In the genomic region with DNA sequence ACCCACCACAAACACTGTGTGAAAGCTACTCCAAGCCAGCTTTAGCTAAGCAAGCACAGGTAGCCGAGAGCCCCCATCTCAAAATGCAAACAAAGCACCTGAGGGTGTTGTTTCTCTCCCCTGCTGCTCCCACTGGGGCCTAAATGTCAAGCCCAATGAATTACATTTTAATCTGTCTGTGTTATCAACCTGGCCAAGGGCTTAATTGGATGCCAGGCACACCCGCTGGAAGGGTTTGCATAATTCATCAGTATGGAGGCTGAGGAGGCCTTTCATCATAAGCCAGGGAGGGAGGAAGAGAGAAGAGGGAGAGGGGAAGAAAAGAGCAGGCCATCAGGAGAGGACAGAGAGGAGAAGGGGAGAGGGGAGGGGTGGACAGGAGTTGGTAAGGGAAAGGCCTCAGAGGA, we compare ENCODE assay signal across 9 mouse cellular contexts. TPM values are rescaled to one million over a fixed set of nuclear protein-coding genes. Genes with fewer than 3 reads are reported as not detected.
DNase-seq lines count a peak whose midpoint lies in the region; ATAC-seq and TF ChIP-seq lines count a peak whose summit lies in the region.
"Had no signal": no experiment of that assay in that cellular context is flagged by ENCODE, and none has a peak within 500 bp of the region (broad histone marks: within the 10 kb centered on the region; RNA-seq: fewer than 3 reads in every experiment).

No protein-coding gene starts in this region.

- no peak for DNase-seq in heart, postnatal 4 days
- peak; percentile 62 to 68 for DNase-seq in right cerebral cortex, postnatal 10 days (ENCODE audit: low spot score in 2 of 2)
- no peak for DNase-seq in right cerebral cortex, postnatal 36 days (ENCODE audit: low spot score in 2 of 2)
- DNase-seq in kidney, postnatal 4 days: peak; percentile 18 to 35
- DNase-seq in stomach, postnatal 0 days (ENCODE audit: low spot score): peak; percentile 10
- no peak for DNase-seq in spleen, adult 12 weeks (ENCODE audit: low spot score)

- H3K36me3 ChIP-seq in heart, embryonic 13.5 days: peaks cover 2% of the 10 kb centered on the region; the same call in 1 of the 2 replicates
- H3K36me3 ChIP-seq in stomach, postnatal 0 days (ENCODE audit: control insufficient read depth, insufficient read depth, low read length): no peaks in the 10 kb centered on the region

- H3K4me1 ChIP-seq in heart, embryonic 13.5 days: peaks cover 40% of the 10 kb centered on the region
- H3K4me1 ChIP-seq in stomach, postnatal 0 days (replicated peaks; ENCODE audit: control insufficient read depth, insufficient read depth): no peaks in the 10 kb centered on the region

- no peak overlapping the region for H3K4me3 ChIP-seq in heart, embryonic 13.5 days
- H3K4me3 ChIP-seq in stomach, postnatal 0 days (ENCODE audit: low read depth, low read length): no peak overlapping the region
- H3K4me3 ChIP-seq: myocyte had no signal

- H3K9ac ChIP-seq in heart, embryonic 13.5 days: no peak overlapping the region
- no peak overlapping the region for H3K9ac ChIP-seq in stomach, postnatal 0 days (ENCODE audit: low read length)

- H3K9me3 ChIP-seq in heart, embryonic 13.5 days: peaks cover 9% of the 10 kb centered on the region
- no peaks in the 10 kb centered on the region for H3K9me3 ChIP-seq in stomach, postnatal 0 days (ENCODE audit: control insufficient read depth, low read length)

- H3K4me2 ChIP-seq in heart, embryonic 13.5 days: no peak overlapping the region
- H3K4me2 ChIP-seq in stomach, postnatal 0 days (replicated peaks; ENCODE audit: low read depth): no peak overlapping the region

- no peaks in the 10 kb centered on the region for H3K27me3 ChIP-seq in heart, embryonic 13.5 days (replicated peaks)
- no peaks in the 10 kb centered on the region for H3K27me3 ChIP-seq in stomach, postnatal 0 days (ENCODE audit: control insufficient read depth, insufficient read depth, low read length)

- whole genome bisulfite sequencing in heart, embryonic 13.5 days: 61% methylated on average over 2 of the region's 2 CpGs
- WGBS in stomach, postnatal 0 days: 23% methylated on average over 2 of the region's 2 CpGs

- H3K27ac ChIP-seq in heart, embryonic 13.5 days (replicated peaks): peak overlapping the region; percentile 96
- peak overlapping the region; percentile 20; the same call in 1 of the 2 replicates for H3K27ac ChIP-seq in stomach, postnatal 0 days (replicated peaks)

- no peak for TF ChIP-seq CTCF in stomach, postnatal 0 days (IDR thresholded peaks at IDR 0.05; ENCODE audit: low read depth)

- no peak for ATAC-seq in heart, embryonic 13.5 days (ENCODE audit: extremely low read depth, insufficient number of reproducible peaks, low FRiP score, low TSS enrichment)
- no peak for ATAC-seq in stomach, postnatal 0 days (ENCODE audit: low FRiP score, low TSS enrichment)
- ATAC-seq in activated CD4-positive, CD25-positive, alpha-beta regulatory T cell, adult 4 months: no peak

- no peak for TF ChIP-seq EP300 in stomach, postnatal 0 days (optimal IDR thresholded peaks at IDR 0.05)

RNA-seq across cellular contexts. Expression of a gene that starts 36.5 kb away (rescaled TPM):
- 0.21 and 0.32 TPM in 2 replicates for polyA plus RNA-seq in heart, embryonic 13.5 days (2015; fragmentation: Nextera tagmentation; extraction: Ambion mirVana)
- total RNA-seq in heart, postnatal 4 days (2021): under 1 TPM; 0.18 to 0.62 TPM
- 0.41 and 0.50 TPM in 2 replicates for polyA plus RNA-seq in stomach, postnatal 0 days (2015; fragmentation: Nextera tagmentation; extraction: Ambion mirVana)
- polyA plus RNA-seq in activated CD4-positive, CD25-positive, alpha-beta regulatory T cell, adult 4 months (2017; shearing (Covaris generic)): not detected

Comparison
In these comparisons a context has a peak if more than half of its experiments do, and no peak if none do; other contexts are left out.
1. DNase-seq: peak in right cerebral cortex, postnatal 10 days (2 of 2), kidney, postnatal 4 days (2 of 2) and stomach, postnatal 0 days (single experiment); none in heart, postnatal 4 days (single experiment), right cerebral cortex, postnatal 36 days (0 of 2) and spleen, adult 12 weeks (single experiment).